Mouse (Mus musculus) midbrain, embryonic 10.5 days (tissue): ENCODE measurements at regions not wholly inside any gene's neighbourhood (a gene's known extent, or its start where the extent isn't known, plus 50 kb on each side); places are given as distances from the start of the nearest gene placed in this dataset.

Experiments used
- DNase-seq: peaks from one replicate; pipeline ENCODE4 v3.0.0-alpha.2; 2017; ENCODE audit warnings: low spot score
- H3K27ac ChIP-seq: fragments of 300-500 bp; sonication (generic); replicated peaks from 2 replicates; pipeline ENCODE4 v1.5.1; 2016; ENCODE audit warnings: mild to moderate bottlenecking
- H3K27me3 ChIP-seq: fragments of 300-500 bp; sonication (generic); 2 replicates; pipeline ENCODE4 v1.6.1; 2016; ENCODE audit warnings: low read depth, mild to moderate bottlenecking; ENCODE audit not compliant: poor library complexity, severe bottlenecking
- H3K36me3 ChIP-seq: fragments of 300-500 bp; sonication (generic); 2 replicates; pipeline ENCODE4 v1.6.1; 2016; ENCODE audit warnings: mild to moderate bottlenecking, moderate library complexity
- H3K4me1 ChIP-seq: fragments of 300-500 bp; sonication (generic); 2 replicates; pipeline ENCODE4 v1.6.1; 2016
- H3K4me3 ChIP-seq: fragments of 300-500 bp; sonication (generic); 2 replicates; pipeline ENCODE4 v1.5.1; 2016; ENCODE audit warnings: mild to moderate bottlenecking, moderate library complexity
- H3K9me3 ChIP-seq: fragments of 300-500 bp; sonication (generic); replicated peaks from 2 replicates; pipeline ENCODE4 v1.6.1; 2016; ENCODE audit warnings: mild to moderate bottlenecking
- WGBS: fragments of 180-500 bp; shearing (Covaris S2); methylation state at CpG from one replicate; pipeline ENCODE4 v1.1.7; 2016; 5-methylcytosine and 5-hydroxymethylcytosine counted together

DNA sequence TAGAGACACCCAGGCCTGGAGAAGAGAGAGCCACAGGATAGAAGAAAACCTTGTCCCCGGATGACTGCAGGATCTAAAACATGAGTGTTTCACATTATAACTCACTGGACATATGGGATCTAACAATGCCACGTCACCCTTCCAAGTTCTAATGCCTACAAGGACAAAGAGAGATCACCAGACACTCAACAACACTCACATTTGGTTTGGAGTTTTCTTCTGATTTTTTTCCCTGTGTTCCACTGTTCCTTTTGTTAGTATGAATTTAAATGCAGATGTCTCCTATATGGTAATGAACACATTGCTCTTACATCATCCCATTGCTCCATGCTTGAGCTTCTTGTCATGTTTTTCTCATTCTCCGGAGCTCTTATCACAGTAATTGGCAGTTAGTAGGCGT lies 101.9 kb upstream of the Lyplal1 start:
- H3K9me3 ChIP-seq = peaks cover 4% of the 10 kb centered on the region; the same call in 1 of the 2 replicates
- no peaks in the 10 kb centered on the region for H3K27me3 ChIP-seq

DNA sequence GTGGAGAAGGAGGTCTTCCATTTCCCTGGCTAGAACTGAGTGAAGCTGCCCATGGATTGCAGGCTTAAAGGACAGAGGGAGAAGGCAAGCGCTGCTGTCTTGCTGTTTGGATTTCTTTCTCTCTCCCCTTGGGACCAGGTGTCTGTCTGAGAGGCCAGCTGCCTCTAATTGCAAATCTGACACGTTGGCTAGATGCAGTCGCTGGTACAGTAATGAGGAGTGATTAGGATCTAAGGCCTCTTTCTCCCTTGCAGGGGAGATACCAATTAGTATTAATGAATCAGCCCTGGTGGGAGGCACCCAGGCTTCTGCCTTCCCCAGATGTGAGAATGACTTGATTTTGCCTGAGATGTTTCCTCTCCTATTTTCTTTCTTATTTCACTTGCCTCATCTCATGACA lies 100.1 kb upstream of the Lyplal1 start:
- Histone ChIP-seq H3K9me3 (peaks cover 5% of the 10 kb centered on the region; the same call in 1 of the 2 replicates), H3K4me1 (peaks cover 4% of the 10 kb centered on the region; the same call in 1 of the 2 replicates), H3K27me3 (no peaks in the 10 kb centered on the region), H3K27ac (no peak overlapping the region), H3K4me3 (no peak overlapping the region), H3K36me3 (no peaks in the 10 kb centered on the region)
- WGBS = 26% methylated on average over 3 of the region's 3 CpGs
- no peak for DNase-seq

More for the DNA sequence above, 101.9 kb upstream of the Lyplal1 start:
- Histone ChIP-seq H3K4me1 (peaks cover 13% of the 10 kb centered on the region), H3K4me3 (no peak overlapping the region), H3K27ac (no peak overlapping the region), H3K36me3 (no peaks in the 10 kb centered on the region)
- DNase-seq = no peak
- WGBS = 93% methylated on average over 4 of the region's 4 CpGs

DNA sequence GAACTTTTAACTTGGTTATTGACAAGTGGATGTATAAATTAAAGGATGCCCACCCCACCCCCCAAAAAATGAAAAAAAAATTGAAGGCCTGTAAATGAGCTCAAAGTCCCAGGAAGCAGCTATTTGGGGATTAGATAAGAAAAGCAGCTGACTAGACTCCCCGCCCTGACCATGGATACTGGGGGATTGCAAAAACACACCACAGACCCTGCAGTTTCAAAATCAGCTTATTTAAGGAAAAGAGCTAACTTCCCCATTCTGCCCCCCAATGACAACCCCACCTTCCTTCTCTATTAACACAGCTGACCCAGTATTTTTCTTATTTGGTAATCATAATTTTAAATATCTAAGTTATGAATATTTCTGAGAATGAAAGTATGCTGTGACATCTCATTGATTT lies 87.0 kb upstream of the Lyplal1 start:
- DNase-seq = no peak
- H3K36me3 ChIP-seq = no peaks in the 10 kb centered on the region
- WGBS = 79% methylated on average over 1 of the region's 1 CpGs

DNA sequence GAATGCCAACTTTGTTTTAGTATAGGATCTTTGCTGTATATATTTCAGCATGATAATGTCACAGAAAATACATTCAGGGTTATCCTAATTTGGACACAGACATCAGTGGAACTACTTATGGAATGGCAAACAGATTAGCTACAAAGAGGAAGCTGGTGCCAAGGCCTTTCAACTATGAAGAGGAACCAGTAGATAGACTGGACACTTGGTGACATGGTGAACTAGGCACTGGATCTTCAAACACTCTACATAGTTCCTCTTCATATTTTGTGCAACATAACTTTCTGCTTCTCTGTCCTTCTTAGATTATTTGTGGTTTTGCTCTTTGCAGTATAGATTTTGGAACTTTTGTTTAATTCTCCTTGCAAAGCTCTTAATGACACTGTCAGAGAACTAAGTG lies 85.4 kb upstream of the Lyplal1 start:
- Histone ChIP-seq H3K9me3 (no peaks in the 10 kb centered on the region), H3K27me3 (no peaks in the 10 kb centered on the region), H3K36me3 (no peaks in the 10 kb centered on the region), H3K4me3 (no peak overlapping the region), H3K4me1 (no peaks in the 10 kb centered on the region), H3K27ac (no peak overlapping the region)
- DNase-seq = no peak

More for the DNA sequence above, 87.0 kb upstream of the Lyplal1 start:
- no peaks in the 10 kb centered on the region for H3K4me1 ChIP-seq
- no peaks in the 10 kb centered on the region for H3K27me3 ChIP-seq
- H3K9me3 ChIP-seq = no peaks in the 10 kb centered on the region
- H3K4me3 ChIP-seq = no peak overlapping the region
- H3K27ac ChIP-seq = no peak overlapping the region

DNA sequence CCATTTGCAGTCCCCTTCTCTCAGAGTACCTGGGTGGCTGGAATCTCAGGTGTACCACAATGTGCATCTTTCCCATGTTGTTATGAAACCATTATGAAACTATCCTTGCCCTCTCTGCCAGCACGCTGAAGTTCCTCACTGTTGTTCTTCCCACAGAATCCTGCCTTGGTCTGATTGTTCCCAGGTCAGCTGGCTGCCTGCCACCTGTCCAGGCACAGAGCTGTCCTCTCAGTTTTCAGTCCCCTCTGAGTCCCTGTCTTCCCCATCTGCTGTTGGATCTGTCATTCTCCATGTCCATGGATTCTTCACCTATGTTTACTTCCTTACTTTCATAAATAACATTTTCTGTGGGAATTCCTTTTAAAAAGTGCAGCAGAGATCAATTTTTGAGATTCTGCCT lies 81.3 kb upstream of the Lyplal1 start:
- no peak for DNase-seq
- WGBS = 75% methylated on average over 1 of the region's 1 CpGs
- H3K36me3 ChIP-seq = no peaks in the 10 kb centered on the region
- no peaks in the 10 kb centered on the region for H3K4me1 ChIP-seq
- no peaks in the 10 kb centered on the region for H3K9me3 ChIP-seq
- H3K27ac ChIP-seq = no peak overlapping the region
- H3K4me3 ChIP-seq = no peak overlapping the region
- no peaks in the 10 kb centered on the region for H3K27me3 ChIP-seq

- Histone ChIP-seq H3K27ac (no peak overlapping the region), H3K9me3 (no peaks in the 10 kb centered on the region), H3K4me3 (no peak overlapping the region), H3K27me3 (no peaks in the 10 kb centered on the region), H3K4me1 (no peaks in the 10 kb centered on the region), H3K36me3 (no peaks in the 10 kb centered on the region)
- DNase-seq = no peak
- WGBS = 77% methylated on average over 2 of the region's 2 CpGs
Observed at GRCm38 (mm10) chr1:186197057-186197456, 79.9 kb upstream of the Lyplal1 start.

GRCm38 (mm10) chr1:186189390-186189789 lies 72.3 kb upstream of the Lyplal1 start:
- DNase-seq = no peak
- Histone ChIP-seq H3K4me3 (no peak overlapping the region), H3K27ac (no peak overlapping the region), H3K4me1 (no peaks in the 10 kb centered on the region), H3K9me3 (no peaks in the 10 kb centered on the region), H3K27me3 (no peaks in the 10 kb centered on the region), H3K36me3 (no peaks in the 10 kb centered on the region)
- WGBS = 92% methylated on average over 11 of the region's 11 CpGs

DNA sequence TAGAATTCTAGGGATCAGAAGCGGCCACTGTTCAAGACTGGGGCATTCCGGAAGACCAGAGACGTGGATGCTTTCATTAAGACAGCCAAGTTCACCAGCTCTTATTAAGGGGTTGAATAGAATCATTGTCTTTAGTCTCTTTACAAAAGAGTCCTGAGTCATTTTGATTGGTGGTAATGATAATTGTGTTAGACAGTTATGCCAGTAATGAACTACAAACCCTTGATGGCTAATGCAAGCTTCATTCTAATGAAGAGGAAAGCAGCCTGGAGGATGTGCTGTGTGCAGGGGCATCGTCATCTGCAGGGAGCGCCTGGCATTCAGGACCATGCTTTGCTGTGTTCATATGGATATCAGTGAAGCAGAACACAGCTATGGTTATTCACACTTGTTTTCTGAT lies 70.3 kb upstream of the Lyplal1 start:
- no peak overlapping the region for H3K27ac ChIP-seq
- no peak for DNase-seq
- WGBS = 91% methylated on average over 5 of the region's 5 CpGs
- H3K9me3 ChIP-seq = no peaks in the 10 kb centered on the region
- H3K27me3 ChIP-seq = no peaks in the 10 kb centered on the region
- no peaks in the 10 kb centered on the region for H3K36me3 ChIP-seq
- H3K4me3 ChIP-seq = no peak overlapping the region
- peaks cover 10% of the 10 kb centered on the region for H3K4me1 ChIP-seq

DNA sequence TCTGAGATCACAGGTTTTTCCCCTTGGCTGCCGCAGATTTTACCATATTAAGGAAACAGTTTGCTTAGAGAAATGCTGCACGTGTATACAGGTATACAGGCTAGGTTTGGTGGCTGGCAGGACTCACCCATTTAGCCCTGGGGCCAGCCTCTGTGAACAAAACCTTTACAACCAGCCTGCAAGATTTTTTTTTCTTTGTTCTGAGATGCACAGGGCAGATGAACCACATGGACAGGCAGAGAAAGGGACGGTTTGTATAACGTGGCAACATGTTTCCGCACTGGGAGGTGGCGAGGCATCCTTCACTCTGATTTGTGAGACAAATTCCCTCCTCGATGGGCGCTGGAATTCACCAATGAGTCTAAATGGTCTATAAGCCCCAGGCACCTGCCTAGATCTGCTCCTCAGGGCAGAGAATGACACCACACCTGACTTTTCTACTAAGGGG lies 66.1 kb upstream of the Lyplal1 start:
- H3K4me1 ChIP-seq = peaks cover 10% of the 10 kb centered on the region
- peak overlapping the region; percentile 52 for H3K27ac ChIP-seq
- H3K36me3 ChIP-seq = no peaks in the 10 kb centered on the region
- H3K9me3 ChIP-seq = no peaks in the 10 kb centered on the region
- DNase-seq = no peak
- H3K27me3 ChIP-seq = no peaks in the 10 kb centered on the region
- no peak overlapping the region for H3K4me3 ChIP-seq
- WGBS = 79% methylated on average over 8 of the region's 8 CpGs

GRCm38 (mm10) chr1:186182498-186183203 lies 65.5 kb upstream of the Lyplal1 start:
- Histone ChIP-seq H3K4me1 (peaks cover 10% of the 10 kb centered on the region), H3K27me3 (no peaks in the 10 kb centered on the region), H3K27ac (peak overlapping the region; percentile 52), H3K36me3 (no peaks in the 10 kb centered on the region), H3K4me3 (no peak overlapping the region), H3K9me3 (no peaks in the 10 kb centered on the region)
- WGBS = 77% methylated on average over 23 of the region's 23 CpGs
- DNase-seq = no peak

DNA sequence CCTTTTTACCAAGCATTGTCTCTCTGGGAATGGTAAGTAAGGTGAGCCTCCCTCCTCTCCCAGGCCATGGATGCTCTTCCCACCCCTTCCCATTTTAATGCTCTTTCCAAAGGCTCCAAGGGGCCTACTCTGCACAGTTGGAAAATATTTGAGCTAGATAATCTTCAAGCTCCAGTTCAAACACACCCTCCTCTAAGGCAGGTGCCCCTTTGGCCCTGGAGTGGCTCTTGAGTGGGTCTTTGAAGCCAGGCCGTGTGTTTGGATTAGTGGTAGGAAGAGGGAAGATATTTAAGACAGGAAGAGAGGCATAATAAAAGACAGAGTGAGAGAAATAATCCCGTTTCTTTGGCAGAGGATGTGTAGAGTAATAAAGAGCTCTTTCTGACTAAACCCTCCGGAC lies 59.9 kb upstream of the Lyplal1 start:
- H3K4me3 ChIP-seq = no peak overlapping the region
- no peaks in the 10 kb centered on the region for H3K27me3 ChIP-seq
- 74% methylated on average over 3 of the region's 3 CpGs for WGBS
- no peaks in the 10 kb centered on the region for H3K36me3 ChIP-seq
- no peak overlapping the region for H3K27ac ChIP-seq
- no peaks in the 10 kb centered on the region for H3K4me1 ChIP-seq
- DNase-seq = no peak
- no peaks in the 10 kb centered on the region for H3K9me3 ChIP-seq

- Histone ChIP-seq H3K4me1 (no peaks in the 10 kb centered on the region), H3K27me3 (no peaks in the 10 kb centered on the region), H3K27ac (no peak overlapping the region), H3K36me3 (no peaks in the 10 kb centered on the region), H3K4me3 (no peak overlapping the region), H3K9me3 (no peaks in the 10 kb centered on the region)
- 90% methylated on average over 8 of the region's 8 CpGs for WGBS
- no peak for DNase-seq
Observed at GRCm38 (mm10) chr1:186173472-186174014, 56.4 kb upstream of the Lyplal1 start.

DNA sequence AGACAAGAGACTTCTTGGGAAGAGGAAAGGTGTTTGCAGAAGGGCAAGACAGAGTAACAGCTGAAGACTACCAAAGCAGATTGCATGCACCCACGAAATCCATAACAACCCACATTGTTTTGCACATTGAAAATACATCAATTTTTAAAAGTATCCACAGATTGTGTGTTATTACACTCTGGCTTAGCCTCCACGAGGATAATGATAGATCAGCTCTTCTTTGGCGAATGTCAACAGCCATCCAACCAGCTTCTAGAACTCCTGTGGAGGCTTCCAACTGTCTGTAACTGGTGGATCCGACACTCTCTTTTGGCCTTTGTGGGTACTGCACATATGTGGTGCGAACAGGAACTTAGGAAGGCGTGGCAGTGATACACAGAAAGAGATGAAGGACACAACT lies 54.6 kb upstream of the Lyplal1 start:
- H3K27me3 ChIP-seq = no peaks in the 10 kb centered on the region
- no peaks in the 10 kb centered on the region for H3K9me3 ChIP-seq
- DNase-seq = no peak
- H3K27ac ChIP-seq = no peak overlapping the region
- H3K4me1 ChIP-seq = no peaks in the 10 kb centered on the region
- H3K4me3 ChIP-seq = no peak overlapping the region
- H3K36me3 ChIP-seq = no peaks in the 10 kb centered on the region
- WGBS = 87% methylated on average over 6 of the region's 6 CpGs
